Mouse (Mus musculus) heart, postnatal 14 days (tissue): ENCODE results near the gene Lrrk1. TPM values are rescaled to one million over a fixed set of nuclear protein-coding genes. Genes with fewer than 3 reads are reported as not detected.
A peak's percentile ranks its signal among the peaks of the same experiment; 100 is the strongest.

ENCODE experiments used
- DNase-seq, 2 experiments: peaks; one replicate each; pipeline ENCODE4 v3.0.0; 2021 to 2022
- intact Hi-C: fragments of 180-260 bp; cut with DNase I; formaldehyde crosslinking; loops from one replicate; pipeline ENCODE4 v1.15.1; 2025
- total RNA-seq, 2 experiments: library from RNA; stranded (reverse); gene quantifications; 2 replicates each; pipeline ENCODE4 v1.2.3; 2021

Gene Lrrk1
- total RNA-seq, 2 experiments from 2014 or later = 9.1 to 10.5 TPM

GRCm38 (mm10) chr7:66307791-66308190 is 80.4 kb downstream of the Lrrk1 start:
- intact Hi-C loops = loop anchor here (2.0 kb wide), 1 partner anchor 353 kb away; no protein-coding TSS in a partner anchor
- no peak for DNase-seq

GRCm38 (mm10) chr7:66305714-66306198 is 82.4 kb downstream of the Lrrk1 start:
- DNase-seq = no peak
- intact Hi-C loops = no loop called here

GRCm38 (mm10) chr7:66304993-66305713 is 83.0 kb downstream of the Lrrk1 start:
- intact Hi-C loops = no loop called here
- DNase-seq = no peak

- intact Hi-C loops = no loop called here
- no peak for DNase-seq
Observed at GRCm38 (mm10) chr7:66303922-66304660, 84.1 kb downstream of the Lrrk1 start.

GRCm38 (mm10) chr7:66301486-66301885 is 86.7 kb downstream of the Lrrk1 start:
- no peak for DNase-seq
- intact Hi-C loops = loop anchor here (2.0 kb wide), 1 partner anchor 51 kb away; no protein-coding TSS in a partner anchor

- DNase-seq = peak; percentile 86 to 88
- intact Hi-C loops = loop anchor here (1.0 to 2.0 kb wide), 2 partner anchors 50 to 198 kb away; no protein-coding TSS in a partner anchor
Observed at GRCm38 (mm10) chr7:66300680-66301079, 87.5 kb downstream of the Lrrk1 start.

- intact Hi-C loops = no loop called here
- no peak for DNase-seq
Observed at GRCm38 (mm10) chr7:66297656-66298021, 90.5 kb downstream of the Lrrk1 start.

- no peak for DNase-seq
- intact Hi-C loops = no loop called here
Observed at GRCm38 (mm10) chr7:66296921-66297655, 91.1 kb downstream of the Lrrk1 start.

GRCm38 (mm10) chr7:66292552-66293376 is 95.4 kb downstream of the Lrrk1 start:
- peak; percentile 31 to 50 for DNase-seq
- intact Hi-C loops = no loop called here

GRCm38 (mm10) chr7:66292010-66292409 is 96.1 kb downstream of the Lrrk1 start:
- DNase-seq = no peak
- intact Hi-C loops = no loop called here

GRCm38 (mm10) chr7:66282984-66283612 is 105.1 kb downstream of the Lrrk1 start:
- no peak for DNase-seq
- intact Hi-C loops = no loop called here

GRCm38 (mm10) chr7:66282265-66282664 is 105.9 kb downstream of the Lrrk1 start:
- DNase-seq = no peak
- intact Hi-C loops = no loop called here

- intact Hi-C loops = no loop called here
- DNase-seq = no peak
Observed at GRCm38 (mm10) chr7:66278001-66278400, 110.1 kb downstream of the Lrrk1 start.

GRCm38 (mm10) chr7:66273494-66273893 is 114.7 kb downstream of the Lrrk1 start:
- DNase-seq = no peak
- intact Hi-C loops = no loop called here

- intact Hi-C loops = no loop called here
- DNase-seq = no peak
Observed at GRCm38 (mm10) chr7:66271226-66271625, 116.9 kb downstream of the Lrrk1 start.

- no peak for DNase-seq
- intact Hi-C loops = no loop called here
Observed at GRCm38 (mm10) chr7:66266942-66267850, 121.0 kb downstream of the Lrrk1 start.

GRCm38 (mm10) chr7:66263421-66263820 is 124.7 kb downstream of the Lrrk1 start:
- no peak for DNase-seq
- intact Hi-C loops = no loop called here

- no peak for DNase-seq
- intact Hi-C loops = no loop called here
Observed at GRCm38 (mm10) chr7:66262570-66263156, 125.5 kb downstream of the Lrrk1 start.
